Mouse (Mus musculus) thymus, adult 2 months (tissue): ENCODE data around the gene Zfp523.

Experiments
- CTCF ChIP-seq: fragments of 200-500 bp; IDR thresholded peaks from 2 replicates; pipeline ENCODE4 v1.5.1; 2012; ENCODE audit warnings: mild to moderate bottlenecking, control low read depth, low read length, moderate library complexity, borderline replicate concordance; ENCODE audit not compliant: control insufficient read depth, poor library complexity, insufficient read depth; ENCODE audit errors: extremely low read depth
- POLR2A ChIP-seq: fragments of 200-500 bp; IDR thresholded peaks from 2 replicates; pipeline ENCODE4 v1.6.1; 2012; ENCODE audit warnings: mild to moderate bottlenecking, low read length, control low read depth, moderate library complexity; ENCODE audit not compliant: control insufficient read depth, poor library complexity, insufficient read depth; ENCODE audit errors: extremely low read depth

DNA sequence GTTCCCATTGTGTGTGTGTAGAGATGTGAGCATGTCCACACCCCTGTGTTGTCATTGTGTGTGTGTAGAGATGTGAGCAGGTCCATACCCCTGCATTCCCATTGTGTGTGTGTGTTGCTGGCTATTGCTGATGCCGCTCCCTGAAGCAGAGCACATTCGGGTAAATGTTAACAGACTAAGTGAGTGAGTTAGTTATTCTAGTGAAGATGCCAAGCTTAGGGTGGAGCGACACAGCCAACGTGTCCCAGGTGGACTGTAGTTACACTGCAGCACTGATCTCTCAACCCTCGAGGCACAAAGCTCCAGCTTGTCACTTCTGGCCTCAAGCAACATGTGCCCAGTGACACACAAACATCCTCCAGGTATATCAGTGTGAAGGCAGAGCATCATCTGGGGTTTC, 11.4 kb downstream of the Zfp523 start:
- TF ChIP-seq CTCF, result no peak
- no peak for TF ChIP-seq POLR2A
